Mouse (Mus musculus) embryonic fibroblast, embryonic 13.5 days (primary cell): ENCODE measurements at regions not wholly inside any gene's neighbourhood (a gene's known extent, or its start where the extent isn't known, plus 50 kb on each side); places are given as distances from the start of the nearest gene placed in this dataset.

ENCODE experiments used
- CTCF ChIP-seq: IDR thresholded peaks from 2 replicates; pipeline ENCODE4 v1.5.1; 2011; ENCODE audit warnings: mild to moderate bottlenecking, control low read depth, low read length, moderate library complexity, borderline replicate concordance; ENCODE audit not compliant: insufficient read depth
- POLR2A ChIP-seq: IDR thresholded peaks from 2 replicates; pipeline ENCODE4 v1.6.1; 2011; ENCODE audit warnings: low read depth, mild to moderate bottlenecking, control low read depth, low read length, moderate library complexity

- TF ChIP-seq POLR2A (no peak), CTCF (no peak)
Observed at GRCm38 (mm10) chr6:117415901-117416300, 247.6 kb downstream of the Cxcl12 start.
